Mouse (Mus musculus) testis, adult 2 months (tissue): Measurements from ENCODE around the gene Arsk.

Source experiments
- CTCF ChIP-seq: fragments of 200-500 bp; IDR thresholded peaks from 2 replicates; pipeline ENCODE4 v1.5.1; 2012; ENCODE audit warnings: low read depth, mild to moderate bottlenecking, inconsistent platforms, low read length, moderate library complexity; ENCODE audit not compliant: control insufficient read depth, insufficient read depth, insufficient replicate concordance
- POLR2A ChIP-seq: fragments of 200-500 bp; IDR thresholded peaks from 2 replicates; pipeline ENCODE4 v1.6.1; 2012; ENCODE audit warnings: low read depth, mild to moderate bottlenecking, inconsistent platforms, low read length, moderate library complexity; ENCODE audit not compliant: control insufficient read depth

DNA sequence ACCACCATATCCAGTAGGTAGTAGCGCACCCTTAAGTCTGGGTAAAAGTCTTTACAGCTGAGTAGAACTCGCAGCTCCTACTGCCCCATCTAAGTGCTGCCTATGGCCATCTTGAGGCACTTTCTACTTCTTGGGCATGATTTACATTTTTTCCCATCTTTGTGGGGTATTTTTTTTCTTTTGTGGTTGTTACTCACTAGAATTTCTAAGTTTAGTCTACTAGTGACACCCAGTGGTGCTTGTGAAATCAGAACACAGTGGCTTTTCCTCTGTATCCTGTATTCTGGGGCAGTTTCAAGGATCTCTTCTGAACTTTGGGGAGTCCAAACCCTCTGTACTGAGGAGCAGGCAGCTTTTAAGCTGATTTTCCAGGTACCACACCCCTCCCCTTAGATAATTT, 76.7 kb downstream of the Arsk start:
- TF ChIP-seq CTCF, result no peak
- TF ChIP-seq POLR2A, result no peak
